Mouse (Mus musculus) testis, adult 2 months (tissue): ENCODE data around the gene Cmtm8. TPM values are rescaled to one million over a fixed set of nuclear protein-coding genes. Genes with fewer than 3 reads are reported as not detected.

Source experiments
- H3K27ac ChIP-seq: fragments of 200-500 bp; 2 replicates; pipeline ENCODE4 v1.5.1; 2012; ENCODE audit warnings: low read depth, low read length; ENCODE audit not compliant: control insufficient read depth, insufficient read depth
- H3K27me3 ChIP-seq: fragments of 200-500 bp; 2 replicates; pipeline ENCODE4 v1.6.1; 2012; ENCODE audit warnings: mild to moderate bottlenecking, low read length, moderate library complexity; ENCODE audit not compliant: control insufficient read depth, insufficient read depth
- H3K36me3 ChIP-seq: fragments of 200-500 bp; 2 replicates; pipeline ENCODE4 v1.6.1; 2012; ENCODE audit warnings: mild to moderate bottlenecking, low read length; ENCODE audit not compliant: control insufficient read depth, insufficient read depth
- H3K4me1 ChIP-seq: fragments of 200-500 bp; 2 replicates; pipeline ENCODE4 v1.6.1; 2012; ENCODE audit warnings: low read length; ENCODE audit not compliant: control insufficient read depth, insufficient read depth
- H3K4me3 ChIP-seq: fragments of 200-500 bp; 2 replicates; pipeline ENCODE4 v1.5.1; 2012; ENCODE audit warnings: low read depth, mild to moderate bottlenecking, low read length, moderate library complexity, mixed read lengths; ENCODE audit not compliant: control insufficient read depth
- CTCF ChIP-seq: fragments of 200-500 bp; IDR thresholded peaks from 2 replicates; pipeline ENCODE4 v1.5.1; 2012; ENCODE audit warnings: low read depth, mild to moderate bottlenecking, inconsistent platforms, low read length, moderate library complexity; ENCODE audit not compliant: control insufficient read depth, insufficient read depth, insufficient replicate concordance
- POLR2A ChIP-seq: fragments of 200-500 bp; IDR thresholded peaks from 2 replicates; pipeline ENCODE4 v1.6.1; 2012; ENCODE audit warnings: low read depth, mild to moderate bottlenecking, inconsistent platforms, low read length, moderate library complexity; ENCODE audit not compliant: control insufficient read depth
- polyA plus RNA-seq: library from polyadenylated mRNA; depleted of rRNA; stranded (reverse); fragments of >200 nt; gene quantifications from 2 replicates; pipeline ENCODE4 v1.2.3, GENCODE M21; 2012

Gene Cmtm8
- polyA plus RNA-seq, 1 experiment, result 1.7 TPM

DNA sequence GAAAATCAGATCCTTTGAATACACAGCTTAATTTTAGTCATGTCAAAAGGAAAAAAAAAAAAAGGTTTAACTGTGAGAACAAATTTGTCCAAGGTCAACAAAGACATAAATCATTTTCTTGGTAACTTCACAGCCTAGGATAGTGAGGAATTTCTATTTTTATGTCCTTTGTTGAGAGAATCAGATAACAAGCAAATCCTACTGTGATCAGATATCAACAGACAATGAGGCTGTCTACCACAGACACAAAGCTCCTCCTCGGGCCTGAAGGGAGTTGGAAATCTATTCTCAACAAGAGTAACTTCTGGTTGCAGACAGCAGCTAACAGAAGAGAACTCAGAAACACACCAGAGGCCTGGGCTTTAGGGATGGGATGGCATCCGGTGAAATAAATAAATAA is 38.0 kb upstream of the Cmtm8 start:
- H3K27me3 ChIP-seq, result no peaks in the 10 kb centered on the region
- H3K4me1 ChIP-seq, result no peaks in the 10 kb centered on the region
- TF ChIP-seq CTCF (no peak), POLR2A (no peak)
- no peaks in the 10 kb centered on the region for H3K36me3 ChIP-seq
- no peak overlapping the region for H3K27ac ChIP-seq
- no peak overlapping the region for H3K4me3 ChIP-seq

- TF ChIP-seq POLR2A (no peak), CTCF (no peak)
- Histone ChIP-seq H3K4me1 (no peaks in the 10 kb centered on the region; the same call in none of the 2 replicates), H3K4me3 (no peak overlapping the region), H3K36me3 (no peaks in the 10 kb centered on the region), H3K27me3 (no peaks in the 10 kb centered on the region), H3K27ac (no peak overlapping the region)
These were observed 11.4 kb upstream of the Cmtm8 start for GRCm38 (mm10) chr9:114855327-114855726.

- Histone ChIP-seq H3K27me3 (no peaks in the 10 kb centered on the region), H3K4me3 (no peak overlapping the region), H3K4me1 (no peaks in the 10 kb centered on the region; the same call in none of the 2 replicates), H3K27ac (no peak overlapping the region), H3K36me3 (no peaks in the 10 kb centered on the region)
- TF ChIP-seq POLR2A (no peak), CTCF (no peak)
These were observed 10.7 kb upstream of the Cmtm8 start for GRCm38 (mm10) chr9:114854686-114855085.

GRCm38 (mm10) chr9:114853336-114853735 is 9.4 kb upstream of the Cmtm8 start:
- H3K27ac ChIP-seq, result no peak overlapping the region
- TF ChIP-seq CTCF (no peak), POLR2A (no peak)
- H3K4me3 ChIP-seq, result no peak overlapping the region
- no peaks in the 10 kb centered on the region; the same call in none of the 2 replicates for H3K4me1 ChIP-seq
- no peaks in the 10 kb centered on the region for H3K36me3 ChIP-seq
- H3K27me3 ChIP-seq, result no peaks in the 10 kb centered on the region

DNA sequence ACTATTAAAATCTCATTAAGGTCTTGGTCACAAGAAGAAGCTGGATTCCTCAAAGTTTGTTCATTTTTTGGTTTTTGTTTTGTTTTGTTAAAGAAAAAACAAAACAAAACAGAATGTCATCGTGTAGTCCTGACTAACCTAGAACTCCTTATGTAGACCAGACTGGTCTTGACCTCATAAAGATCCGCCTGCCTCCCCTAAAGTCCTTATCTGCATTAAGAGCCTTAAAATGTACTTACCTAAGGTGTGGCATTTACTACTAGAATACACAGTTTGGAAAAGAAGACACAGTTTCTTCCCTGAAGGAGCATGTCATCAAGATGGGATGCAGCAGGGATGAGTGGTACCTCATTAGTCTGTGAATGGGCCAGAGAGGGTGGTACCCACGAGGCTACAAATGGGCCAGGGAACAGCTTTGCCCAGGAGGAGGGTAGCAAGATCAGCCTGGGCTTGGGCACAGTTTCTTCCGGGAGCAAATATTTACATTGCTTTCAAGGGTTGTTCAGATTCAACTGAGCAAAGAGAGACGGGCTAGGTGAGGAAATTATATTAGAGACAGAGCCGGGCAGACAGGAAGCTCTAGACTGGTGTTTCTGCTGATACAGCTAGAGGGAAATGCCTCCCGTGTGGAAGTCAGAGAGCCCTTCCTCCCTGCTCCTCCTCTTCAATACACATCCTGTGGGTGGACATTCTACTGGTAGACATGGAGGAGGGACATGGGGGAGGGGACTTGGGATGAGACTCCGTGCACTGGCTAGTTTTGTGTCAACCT is 7.6 kb upstream of the Cmtm8 start:
- TF ChIP-seq CTCF (no peak), POLR2A (no peak)
- Histone ChIP-seq H3K27ac (no peak overlapping the region), H3K4me1 (no peaks in the 10 kb centered on the region; the same call in none of the 2 replicates), H3K36me3 (no peaks in the 10 kb centered on the region), H3K27me3 (no peaks in the 10 kb centered on the region), H3K4me3 (no peak overlapping the region)

DNA sequence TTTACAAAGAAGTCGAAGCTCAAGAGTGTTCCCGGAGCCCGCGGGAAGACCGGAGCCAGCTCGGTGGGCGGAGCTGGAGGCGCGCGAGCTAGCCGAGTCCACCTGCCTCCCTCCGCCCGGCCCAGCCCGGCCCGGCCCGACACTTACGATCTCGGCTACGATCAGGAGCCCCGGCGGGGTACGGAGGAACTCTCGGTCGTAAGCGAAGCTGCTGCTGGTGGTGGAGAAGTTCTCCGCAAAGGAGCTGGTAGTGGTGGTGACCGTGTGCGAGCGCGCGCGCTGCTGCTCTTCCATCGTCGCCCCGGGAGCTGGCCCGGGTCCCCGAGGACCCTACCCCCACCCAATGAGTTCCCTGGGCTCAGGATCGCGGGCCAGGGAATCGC is 331 bp downstream of the Cmtm8 start:
- Histone ChIP-seq H3K4me3 (peak overlapping the region; percentile 86), H3K27me3 (peaks cover 2% of the 10 kb centered on the region; the same call in 1 of the 2 replicates), H3K27ac (no peak overlapping the region), H3K4me1 (peaks cover 15% of the 10 kb centered on the region), H3K36me3 (no peaks in the 10 kb centered on the region)
- TF ChIP-seq POLR2A, result no peak
- TF ChIP-seq CTCF, result no peak

GRCm38 (mm10) chr9:114842886-114843285 is 1.1 kb downstream of the Cmtm8 start:
- Histone ChIP-seq H3K36me3 (no peaks in the 10 kb centered on the region), H3K27me3 (peaks cover 2% of the 10 kb centered on the region; the same call in 1 of the 2 replicates), H3K4me1 (peaks cover 15% of the 10 kb centered on the region), H3K4me3 (no peak overlapping the region), H3K27ac (no peak overlapping the region)
- TF ChIP-seq POLR2A, result no peak
- no peak for TF ChIP-seq CTCF
